Mouse (Mus musculus): ENCODE results near the gene Smarcd3. TPM values are rescaled to one million over a fixed set of nuclear protein-coding genes. Genes with fewer than 3 reads are reported as not detected.

The Smarcd3 gene
- polyA plus RNA-seq, 1 experiment from 2014 or later, result 68.5 TPM

- Histone ChIP-seq H3K27ac (peak overlapping the region; percentile 68; the same call in 1 of the 2 replicates), H3K27me3 (peaks cover 47% of the 10 kb centered on the region), H3K36me3 (no peaks in the 10 kb centered on the region), H3K4me1 (replicated peaks) (peaks cover 26% of the 10 kb centered on the region), H3K9ac (replicated peaks) (no peak overlapping the region), H3K4me2 (no peak overlapping the region), H3K4me3 (replicated peaks) (no peak overlapping the region), H3K9me3 (no peaks in the 10 kb centered on the region)
- WGBS, result 56% methylated on average over 8 of the region's 8 CpGs
- no peak for ATAC-seq (ENCODE audit: insufficient number of reproducible peaks, insufficient read depth, low FRiP score, low TSS enrichment, low read depth)
These were observed 4.1 kb downstream of the Smarcd3 start for GRCm38 (mm10) chr5:24620116-24620515.

- no peak overlapping the region for H3K4me3 ChIP-seq (replicated peaks)
- H3K36me3 ChIP-seq, result no peaks in the 10 kb centered on the region
- no peak overlapping the region for H3K9ac ChIP-seq (replicated peaks)
- H3K9me3 ChIP-seq, result no peaks in the 10 kb centered on the region
- H3K4me2 ChIP-seq, result no peak overlapping the region
- peaks cover 36% of the 10 kb centered on the region for H3K27me3 ChIP-seq
- H3K27ac ChIP-seq, result no peak overlapping the region
- WGBS, result 76% methylated on average over 3 of the region's 3 CpGs
- ATAC-seq (ENCODE audit: insufficient number of reproducible peaks, insufficient read depth, low FRiP score, low TSS enrichment, low read depth), result no peak
- H3K4me1 ChIP-seq (replicated peaks), result peaks cover 15% of the 10 kb centered on the region
These were observed 5.3 kb downstream of the Smarcd3 start for GRCm38 (mm10) chr5:24618921-24619320.

- H3K27me3 ChIP-seq, result no peaks in the 10 kb centered on the region; the same call in 1 of the 2 replicates
- no peak for ATAC-seq (ENCODE audit: insufficient number of reproducible peaks, insufficient read depth, low FRiP score, low TSS enrichment, low read depth)
- H3K9ac ChIP-seq (replicated peaks), result no peak overlapping the region
- no peak overlapping the region for H3K27ac ChIP-seq
- WGBS, result 67% methylated on average over 6 of the region's 6 CpGs
- no peak overlapping the region for H3K4me2 ChIP-seq
- no peak overlapping the region for H3K4me3 ChIP-seq (replicated peaks)
- no peaks in the 10 kb centered on the region for H3K9me3 ChIP-seq
- peaks cover 13% of the 10 kb centered on the region for H3K4me1 ChIP-seq (replicated peaks)
- H3K36me3 ChIP-seq, result no peaks in the 10 kb centered on the region
These were observed 9.1 kb downstream of the Smarcd3 start for GRCm38 (mm10) chr5:24615097-24615496.

GRCm38 (mm10) chr5:24612302-24612649 is 11.9 kb downstream of the Smarcd3 start:
- ATAC-seq (ENCODE audit: insufficient number of reproducible peaks, insufficient read depth, low FRiP score, low TSS enrichment, low read depth), result no peak
- no peaks in the 10 kb centered on the region for H3K9me3 ChIP-seq
- no peak overlapping the region for H3K4me2 ChIP-seq
- peaks cover 7% of the 10 kb centered on the region for H3K27me3 ChIP-seq
- 70% methylated on average over 5 of the region's 5 CpGs for WGBS
- no peaks in the 10 kb centered on the region for H3K36me3 ChIP-seq
- no peak overlapping the region for H3K27ac ChIP-seq
- H3K4me3 ChIP-seq (replicated peaks), result no peak overlapping the region
- no peak overlapping the region for H3K9ac ChIP-seq (replicated peaks)
- H3K4me1 ChIP-seq (replicated peaks), result peaks cover 8% of the 10 kb centered on the region

GRCm38 (mm10) chr5:24611366-24612301 is 12.6 kb downstream of the Smarcd3 start:
- Histone ChIP-seq H3K9ac (replicated peaks) (no peak overlapping the region), H3K27ac (no peak overlapping the region), H3K4me2 (no peak overlapping the region), H3K4me1 (replicated peaks) (peaks cover 12% of the 10 kb centered on the region), H3K9me3 (no peaks in the 10 kb centered on the region), H3K27me3 (peaks cover 7% of the 10 kb centered on the region), H3K36me3 (no peaks in the 10 kb centered on the region), H3K4me3 (replicated peaks) (no peak overlapping the region)
- WGBS, result 50% methylated on average over 7 of the region's 7 CpGs
- ATAC-seq (ENCODE audit: insufficient number of reproducible peaks, insufficient read depth, low FRiP score, low TSS enrichment, low read depth), result peak; percentile 35; the same call in 1 of the 2 replicates

- no peak overlapping the region for H3K9ac ChIP-seq (replicated peaks)
- ATAC-seq (ENCODE audit: insufficient number of reproducible peaks, insufficient read depth, low FRiP score, low TSS enrichment, low read depth), result no peak
- no peaks in the 10 kb centered on the region for H3K36me3 ChIP-seq
- H3K4me1 ChIP-seq (replicated peaks), result peaks cover 29% of the 10 kb centered on the region
- H3K27ac ChIP-seq, result no peak overlapping the region
- H3K9me3 ChIP-seq, result no peaks in the 10 kb centered on the region
- H3K4me2 ChIP-seq, result no peak overlapping the region
- H3K27me3 ChIP-seq, result peaks cover 7% of the 10 kb centered on the region; the same call in 1 of the 2 replicates
- 34% methylated on average over 5 of the region's 5 CpGs for WGBS
- no peak overlapping the region for H3K4me3 ChIP-seq (replicated peaks)
These were observed 14.8 kb downstream of the Smarcd3 start for GRCm38 (mm10) chr5:24609388-24609787.

- Histone ChIP-seq H3K27ac (peak overlapping the region; percentile 100), H3K9me3 (no peaks in the 10 kb centered on the region), H3K4me1 (replicated peaks) (peaks cover 49% of the 10 kb centered on the region), H3K4me2 (peak overlapping the region; percentile 90), H3K9ac (replicated peaks) (peak overlapping the region; percentile 88), H3K4me3 (replicated peaks) (peak overlapping the region; percentile 66), H3K27me3 (peaks cover 7% of the 10 kb centered on the region; the same call in 1 of the 2 replicates), H3K36me3 (no peaks in the 10 kb centered on the region)
- ATAC-seq (ENCODE audit: insufficient number of reproducible peaks, insufficient read depth, low FRiP score, low TSS enrichment, low read depth), result no peak
- 28% methylated on average over 14 of the region's 14 CpGs for WGBS
These were observed 18.1 kb downstream of the Smarcd3 start for GRCm38 (mm10) chr5:24605980-24606665.

GRCm38 (mm10) chr5:24605321-24605979 is 18.8 kb downstream of the Smarcd3 start:
- Histone ChIP-seq H3K9ac (replicated peaks) (peak overlapping the region; percentile 88), H3K9me3 (no peaks in the 10 kb centered on the region), H3K4me3 (replicated peaks) (peak overlapping the region; percentile 66), H3K27me3 (peaks cover 7% of the 10 kb centered on the region; the same call in 1 of the 2 replicates), H3K4me1 (replicated peaks) (peaks cover 56% of the 10 kb centered on the region), H3K27ac (peak overlapping the region; percentile 100), H3K4me2 (peak overlapping the region; percentile 90), H3K36me3 (no peaks in the 10 kb centered on the region)
- WGBS, result 7% methylated on average over 6 of the region's 6 CpGs
- ATAC-seq (ENCODE audit: insufficient number of reproducible peaks, insufficient read depth, low FRiP score, low TSS enrichment, low read depth), result no peak

- Histone ChIP-seq H3K27me3 (peaks cover 12% of the 10 kb centered on the region), H3K27ac (peak overlapping the region; percentile 100), H3K9ac (replicated peaks) (peak overlapping the region; percentile 88), H3K4me3 (replicated peaks) (peak overlapping the region; percentile 66), H3K9me3 (no peaks in the 10 kb centered on the region), H3K36me3 (no peaks in the 10 kb centered on the region), H3K4me1 (replicated peaks) (peaks cover 61% of the 10 kb centered on the region), H3K4me2 (peak overlapping the region; percentile 90)
- peak; percentile 43; the same call in 1 of the 2 replicates for ATAC-seq (ENCODE audit: insufficient number of reproducible peaks, insufficient read depth, low FRiP score, low TSS enrichment, low read depth)
- under 1% methylated on average over 46 of the region's 46 CpGs for WGBS
These were observed 19.5 kb downstream of the Smarcd3 start for GRCm38 (mm10) chr5:24604656-24605100.

- peak overlapping the region; percentile 88 for H3K9ac ChIP-seq (replicated peaks)
- 17% methylated on average over 12 of the region's 12 CpGs for WGBS
These were observed 20.0 kb downstream of the Smarcd3 start for GRCm38 (mm10) chr5:24604080-24604655.

More at GRCm38 (mm10) chr5:24604080-24604655, 20.0 kb downstream of the Smarcd3 start:
- H3K27me3 ChIP-seq, result peaks cover 17% of the 10 kb centered on the region
- peak overlapping the region; percentile 100 for H3K27ac ChIP-seq
- no peak for ATAC-seq (ENCODE audit: insufficient number of reproducible peaks, insufficient read depth, low FRiP score, low TSS enrichment, low read depth)
- no peaks in the 10 kb centered on the region for H3K36me3 ChIP-seq
- peaks cover 66% of the 10 kb centered on the region for H3K4me1 ChIP-seq (replicated peaks)
- H3K9me3 ChIP-seq, result no peaks in the 10 kb centered on the region
- H3K4me2 ChIP-seq, result peak overlapping the region; percentile 90
- peak overlapping the region; percentile 66 for H3K4me3 ChIP-seq (replicated peaks)

Measured in limb, embryonic 12.5 days (tissue).